Mouse (Mus musculus): ENCODE measurements at regions not wholly inside any gene's neighbourhood (a gene's known extent, or its start where the extent isn't known, plus 50 kb on each side); places are given as distances from the start of the nearest gene placed in this dataset.

GRCm38 (mm10) chr3:78782766-78783165 lies 503.6 kb downstream of the Rapgef2 start:
- DNase-seq (ENCODE audit: low spot score) = no peak

- no peak for DNase-seq (ENCODE audit: low spot score)
Measured at GRCm38 (mm10) chr3:78755686-78756476, 530.4 kb downstream of the Rapgef2 start.

GRCm38 (mm10) chr3:78736111-78736510 lies 550.2 kb downstream of the Rapgef2 start:
- DNase-seq (ENCODE audit: low spot score) = no peak

- no peak for DNase-seq (ENCODE audit: low spot score)
Measured at GRCm38 (mm10) chr3:78716691-78717090, 569.6 kb downstream of the Rapgef2 start.

- DNase-seq (ENCODE audit: low spot score) = no peak
Measured at GRCm38 (mm10) chr3:78707687-78708086, 578.6 kb downstream of the Rapgef2 start.

- DNase-seq (ENCODE audit: low spot score) = no peak
Measured at GRCm38 (mm10) chr3:78698936-78699335, 587.4 kb downstream of the Rapgef2 start.

- no peak for DNase-seq (ENCODE audit: low spot score)
Measured at GRCm38 (mm10) chr3:78691499-78691898, 594.8 kb downstream of the Rapgef2 start.

GRCm38 (mm10) chr3:78677656-78678055 lies 608.7 kb downstream of the Rapgef2 start:
- no peak for DNase-seq (ENCODE audit: low spot score)

- DNase-seq (ENCODE audit: low spot score) = no peak
Measured at GRCm38 (mm10) chr3:78676806-78677205, 609.5 kb downstream of the Rapgef2 start.

- no peak for DNase-seq (ENCODE audit: low spot score)
Measured at GRCm38 (mm10) chr3:78674529-78675187, 611.7 kb downstream of the Rapgef2 start.

GRCm38 (mm10) chr3:78668050-78668449 lies 618.3 kb downstream of the Rapgef2 start:
- DNase-seq (ENCODE audit: low spot score) = no peak

GRCm38 (mm10) chr3:78667374-78668023 lies 618.8 kb downstream of the Rapgef2 start:
- no peak for DNase-seq (ENCODE audit: low spot score)

- DNase-seq (ENCODE audit: low spot score) = no peak
Measured at GRCm38 (mm10) chr3:78648115-78648514, 638.2 kb downstream of the Rapgef2 start.

- DNase-seq (ENCODE audit: low spot score) = no peak
Measured at GRCm38 (mm10) chr3:78635386-78635785, 650.9 kb downstream of the Rapgef2 start.

GRCm38 (mm10) chr3:78618900-78619299 lies 667.4 kb downstream of the Rapgef2 start:
- no peak for DNase-seq (ENCODE audit: low spot score)

- no peak for DNase-seq (ENCODE audit: low spot score)
Measured at GRCm38 (mm10) chr3:78594718-78595236, 691.5 kb downstream of the Rapgef2 start.

GRCm38 (mm10) chr3:78594305-78594704 lies 692.0 kb downstream of the Rapgef2 start:
- no peak for DNase-seq (ENCODE audit: low spot score)

GRCm38 (mm10) chr3:78586639-78587038 lies 699.7 kb downstream of the Rapgef2 start:
- DNase-seq (ENCODE audit: low spot score) = no peak

GRCm38 (mm10) chr3:78581868-78582267 lies 704.4 kb downstream of the Rapgef2 start:
- DNase-seq (ENCODE audit: low spot score) = no peak

- no peak for DNase-seq (ENCODE audit: low spot score)
Measured at GRCm38 (mm10) chr3:78581100-78581499, 705.2 kb downstream of the Rapgef2 start.

- no peak for DNase-seq (ENCODE audit: low spot score)
Measured at GRCm38 (mm10) chr3:78575667-78576464, 710.5 kb downstream of the Rapgef2 start.

- DNase-seq (ENCODE audit: low spot score) = no peak
Measured at GRCm38 (mm10) chr3:78574807-78575206, 711.5 kb downstream of the Rapgef2 start.

Measured in yolk sac, embryonic 10.5 days (tissue).